Mouse (Mus musculus): ENCODE results near the gene Serpinf2.
A peak's percentile ranks its signal among the peaks of the same experiment; 100 is the strongest.
"Not testable (repeated sequence)": the region's sequence is repeated elsewhere in the genome, so short reads cannot be mapped to it uniquely, and the experiment has no call there.

Serpinf2 gene

GRCm38 (mm10) chr11:75459141-75459711 lies 19.8 kb upstream of the Serpinf2 start:
- no peak for DNase-seq (ENCODE audit: low spot score)

GRCm38 (mm10) chr11:75458628-75459041 lies 19.2 kb upstream of the Serpinf2 start:
- DNase-seq (ENCODE audit: low spot score), result no peak

GRCm38 (mm10) chr11:75458169-75458568 lies 18.8 kb upstream of the Serpinf2 start:
- DNase-seq (ENCODE audit: low spot score), result peak; percentile 47

- no peak for DNase-seq (ENCODE audit: low spot score)
These were observed 17.1 kb upstream of the Serpinf2 start for GRCm38 (mm10) chr11:75456440-75456871.

- not testable (repeated sequence) for DNase-seq (ENCODE audit: low spot score)
These were observed 16.6 kb upstream of the Serpinf2 start for GRCm38 (mm10) chr11:75455971-75456370.

- no peak for DNase-seq (ENCODE audit: low spot score)
These were observed 15.8 kb upstream of the Serpinf2 start for GRCm38 (mm10) chr11:75455041-75455736.

GRCm38 (mm10) chr11:75453991-75454930 lies 14.9 kb upstream of the Serpinf2 start, which contains the start of gene Wdr81:
TSS of gene Wdr81 (minus strand) at chr11:75454717.
- peak; percentile 90 for DNase-seq (ENCODE audit: low spot score)

GRCm38 (mm10) chr11:75452812-75453557 lies 13.6 kb upstream of the Serpinf2 start:
- no peak for DNase-seq (ENCODE audit: low spot score)

- no peak for DNase-seq (ENCODE audit: low spot score)
These were observed 12.7 kb upstream of the Serpinf2 start for GRCm38 (mm10) chr11:75452081-75452480.

- DNase-seq (ENCODE audit: low spot score), result no peak
These were observed 11.5 kb upstream of the Serpinf2 start for GRCm38 (mm10) chr11:75450936-75451335.

GRCm38 (mm10) chr11:75450304-75450908 lies 11.0 kb upstream of the Serpinf2 start:
- no peak for DNase-seq (ENCODE audit: low spot score)

GRCm38 (mm10) chr11:75449695-75450094 lies 10.3 kb upstream of the Serpinf2 start:
- no peak for DNase-seq (ENCODE audit: low spot score)

GRCm38 (mm10) chr11:75448575-75448974 lies 9.2 kb upstream of the Serpinf2 start:
- DNase-seq (ENCODE audit: low spot score), result no peak

- no peak for DNase-seq (ENCODE audit: low spot score)
These were observed 4.3 kb upstream of the Serpinf2 start for GRCm38 (mm10) chr11:75443711-75444110.

GRCm38 (mm10) chr11:75441601-75442000 lies 2.2 kb upstream of the Serpinf2 start:
- DNase-seq (ENCODE audit: low spot score), result no peak

GRCm38 (mm10) chr11:75441034-75441433 lies 1.6 kb upstream of the Serpinf2 start:
- no peak for DNase-seq (ENCODE audit: low spot score)

GRCm38 (mm10) chr11:75439951-75440350 lies 560 bp upstream of the Serpinf2 start:
- DNase-seq (ENCODE audit: low spot score), result no peak

- DNase-seq (ENCODE audit: low spot score), result no peak
These were observed 587 bp downstream of the Serpinf2 start for GRCm38 (mm10) chr11:75438804-75439203.

- DNase-seq (ENCODE audit: low spot score), result no peak
These were observed 1.2 kb downstream of the Serpinf2 start for GRCm38 (mm10) chr11:75438194-75438593.

- DNase-seq (ENCODE audit: low spot score), result no peak
These were observed 5.3 kb downstream of the Serpinf2 start for GRCm38 (mm10) chr11:75434138-75434537.

- no peak for DNase-seq (ENCODE audit: low spot score)
These were observed 8.1 kb downstream of the Serpinf2 start for GRCm38 (mm10) chr11:75431307-75431706.
